Mouse (Mus musculus) midbrain, embryonic 10.5 days (tissue): ENCODE results near the gene Hist1h4f. TPM values are rescaled to one million over a fixed set of nuclear protein-coding genes. Genes with fewer than 3 reads are reported as not detected.

Experiments
- DNase-seq: peaks from one replicate; pipeline ENCODE4 v3.0.0-alpha.2; 2017; ENCODE audit warnings: low spot score
- H3K27ac ChIP-seq: fragments of 300-500 bp; sonication (generic); replicated peaks from 2 replicates; pipeline ENCODE4 v1.5.1; 2016; ENCODE audit warnings: mild to moderate bottlenecking
- H3K27me3 ChIP-seq: fragments of 300-500 bp; sonication (generic); 2 replicates; pipeline ENCODE4 v1.6.1; 2016; ENCODE audit warnings: low read depth, mild to moderate bottlenecking; ENCODE audit not compliant: poor library complexity, severe bottlenecking
- H3K36me3 ChIP-seq: fragments of 300-500 bp; sonication (generic); 2 replicates; pipeline ENCODE4 v1.6.1; 2016; ENCODE audit warnings: mild to moderate bottlenecking, moderate library complexity
- H3K4me1 ChIP-seq: fragments of 300-500 bp; sonication (generic); 2 replicates; pipeline ENCODE4 v1.6.1; 2016
- H3K4me3 ChIP-seq: fragments of 300-500 bp; sonication (generic); 2 replicates; pipeline ENCODE4 v1.5.1; 2016; ENCODE audit warnings: mild to moderate bottlenecking, moderate library complexity
- H3K9me3 ChIP-seq: fragments of 300-500 bp; sonication (generic); replicated peaks from 2 replicates; pipeline ENCODE4 v1.6.1; 2016; ENCODE audit warnings: mild to moderate bottlenecking
- WGBS: fragments of 180-500 bp; shearing (Covaris S2); methylation state at CpG from one replicate; pipeline ENCODE4 v1.1.7; 2016; 5-methylcytosine and 5-hydroxymethylcytosine counted together
- polyA plus RNA-seq: library from polyadenylated mRNA; unstranded; fragments of >200 nt; fragmentation: Nextera tagmentation; extraction: Ambion mirVana; gene quantifications from 2 replicates; pipeline ENCODE4 v1.2.1, GENCODE M21; 2016

The Hist1h4f gene
- polyA plus RNA-seq, 1 experiment from 2014 or later, result 1.7 TPM

- peak overlapping the region; percentile 60 for H3K4me3 ChIP-seq
- under 1% methylated on average over 6 of the region's 6 CpGs for WGBS
- no peaks in the 10 kb centered on the region for H3K36me3 ChIP-seq
- H3K9me3 ChIP-seq, result no peaks in the 10 kb centered on the region
- H3K27me3 ChIP-seq, result no peaks in the 10 kb centered on the region
- H3K27ac ChIP-seq, result no peak overlapping the region
- DNase-seq, result peak; percentile 76
- peaks cover 20% of the 10 kb centered on the region for H3K4me1 ChIP-seq
These were observed 32.6 kb downstream of the Hist1h4f start for GRCm38 (mm10) chr13:23518885-23519284.

DNA sequence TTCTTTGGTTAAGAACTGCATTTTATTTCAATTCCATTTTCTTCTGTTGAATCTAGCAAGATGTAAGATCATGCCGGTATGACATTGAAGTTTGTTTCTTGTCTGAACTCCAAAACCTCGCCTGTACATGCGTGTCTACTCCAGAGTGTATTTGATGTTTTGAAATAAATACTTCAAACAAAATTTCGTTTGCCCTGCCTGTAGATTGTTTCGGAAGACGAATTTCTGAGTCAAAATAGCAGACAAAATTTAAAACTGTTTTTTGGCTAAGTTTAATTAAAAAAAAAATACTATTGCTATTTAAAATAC lies 33.2 kb downstream of the Hist1h4f start:
- H3K9me3 ChIP-seq, result no peaks in the 10 kb centered on the region
- H3K4me1 ChIP-seq, result peaks cover 20% of the 10 kb centered on the region
- H3K36me3 ChIP-seq, result no peaks in the 10 kb centered on the region
- DNase-seq, result no peak
- WGBS, result 1% methylated on average over 6 of the region's 6 CpGs
- H3K27ac ChIP-seq, result no peak overlapping the region
- no peaks in the 10 kb centered on the region for H3K27me3 ChIP-seq
- H3K4me3 ChIP-seq, result peak overlapping the region; percentile 60

DNA sequence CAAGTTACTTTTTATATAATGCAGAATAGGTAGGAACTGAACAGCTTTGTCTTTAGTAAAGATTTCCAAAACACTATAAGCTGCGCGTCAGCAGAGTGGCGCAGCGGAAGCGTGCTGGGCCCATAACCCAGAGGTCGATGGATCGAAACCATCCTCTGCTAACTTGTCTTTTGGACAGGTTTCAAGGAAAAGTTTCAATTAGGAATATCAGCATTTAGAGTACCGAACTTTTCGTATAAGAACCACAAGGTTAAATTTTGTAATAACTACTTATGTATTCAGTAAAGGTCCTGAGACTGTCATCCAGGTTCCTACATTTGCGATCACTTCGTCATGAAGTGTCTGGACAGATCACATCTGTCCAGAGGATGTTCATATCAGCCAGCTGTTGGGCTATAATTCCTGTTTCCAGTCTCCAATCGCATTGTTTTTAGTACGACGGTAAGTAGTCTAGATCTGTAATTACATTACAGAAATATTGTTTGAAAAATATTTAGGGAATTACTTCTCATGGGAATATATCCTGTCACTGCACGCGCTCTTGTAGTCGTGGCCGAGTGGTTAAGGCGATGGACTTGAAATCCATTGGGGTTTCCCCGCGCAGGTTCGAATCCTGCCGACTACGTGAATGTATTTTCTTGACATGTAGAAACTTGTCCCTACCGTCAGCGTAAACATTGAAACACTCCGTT lies 33.7 kb downstream of the Hist1h4f start:
- H3K27ac ChIP-seq, result no peak overlapping the region
- no peaks in the 10 kb centered on the region for H3K27me3 ChIP-seq
- under 1% methylated on average over 27 of the region's 27 CpGs for WGBS
- no peaks in the 10 kb centered on the region for H3K9me3 ChIP-seq
- H3K4me1 ChIP-seq, result peaks cover 20% of the 10 kb centered on the region
- H3K36me3 ChIP-seq, result no peaks in the 10 kb centered on the region
- peak overlapping the region; percentile 60 for H3K4me3 ChIP-seq
- DNase-seq, result peak; percentile 84

- Histone ChIP-seq H3K4me3 (peak overlapping the region; percentile 60), H3K27ac (peak overlapping the region; percentile 23; the same call in 1 of the 2 replicates), H3K9me3 (no peaks in the 10 kb centered on the region), H3K4me1 (peaks cover 18% of the 10 kb centered on the region), H3K36me3 (no peaks in the 10 kb centered on the region), H3K27me3 (no peaks in the 10 kb centered on the region)
- peak; percentile 61 for DNase-seq
- WGBS, result under 1% methylated on average over 19 of the region's 19 CpGs
These were observed 34.4 kb downstream of the Hist1h4f start for GRCm38 (mm10) chr13:23516822-23517602.

DNA sequence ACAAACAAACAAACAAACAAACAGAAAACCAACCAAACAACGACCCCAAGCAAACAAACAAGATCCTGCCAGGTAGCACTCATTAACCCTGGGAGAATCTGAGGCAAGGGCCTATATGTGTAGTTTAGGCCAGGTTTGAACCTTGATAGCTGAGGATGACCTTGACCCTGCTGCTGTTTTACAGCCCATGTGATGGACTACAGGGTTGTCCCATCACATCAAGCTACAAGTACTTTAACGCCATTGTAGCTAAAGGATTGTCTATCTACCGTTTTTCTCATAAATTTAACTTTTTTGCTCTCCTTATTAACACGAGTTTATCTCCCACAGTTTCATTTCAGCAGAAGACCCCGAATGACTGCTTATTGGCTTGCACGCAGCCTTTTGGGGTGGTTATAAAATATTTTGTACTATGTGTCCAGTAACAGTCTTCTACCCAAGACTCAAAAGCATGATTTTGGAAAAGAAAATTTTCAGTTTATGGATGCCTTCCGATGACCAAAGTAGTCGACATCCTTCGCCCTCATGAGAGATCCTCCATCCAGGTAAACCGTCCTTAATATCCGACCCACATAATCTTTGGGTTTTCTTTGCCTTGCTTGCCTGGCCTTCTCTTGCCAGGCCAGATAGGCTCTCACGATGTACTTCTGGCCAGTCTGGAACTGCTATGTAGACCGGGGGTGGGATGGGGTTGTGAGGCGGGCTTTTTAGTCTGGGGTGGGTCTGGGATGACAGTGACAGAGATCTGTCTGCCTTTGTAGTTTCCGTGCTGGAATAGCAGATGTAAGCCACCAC lies 35.4 kb downstream of the Hist1h4f start:
- peaks cover 15% of the 10 kb centered on the region for H3K4me1 ChIP-seq
- no peaks in the 10 kb centered on the region for H3K9me3 ChIP-seq
- WGBS, result 55% methylated on average over 15 of the region's 15 CpGs
- peak overlapping the region; percentile 60 for H3K4me3 ChIP-seq
- 0 out of 2 replicates have a peak overlapping the region, but pooled peaks have one; percentile 35 for H3K27ac ChIP-seq
- no peak for DNase-seq
- H3K27me3 ChIP-seq, result no peaks in the 10 kb centered on the region
- H3K36me3 ChIP-seq, result no peaks in the 10 kb centered on the region

DNA sequence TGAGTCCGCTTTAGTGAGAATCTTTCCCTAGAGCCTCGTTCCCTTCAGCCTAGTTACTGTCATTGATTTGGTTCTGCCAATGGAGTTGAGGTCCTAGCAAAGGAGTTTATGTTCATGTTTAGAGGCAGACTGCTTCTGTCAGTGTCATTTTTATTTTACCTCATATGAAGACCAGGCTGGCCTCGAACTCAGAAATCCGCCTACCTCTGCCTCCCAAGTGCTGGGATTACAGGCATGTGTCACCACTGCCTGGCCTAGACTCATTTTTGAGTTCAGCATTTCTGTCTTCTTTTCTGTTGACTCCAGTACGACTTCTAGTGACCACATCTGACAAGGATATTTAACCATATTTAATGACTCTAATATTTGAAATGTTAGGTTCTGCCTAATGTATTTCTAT lies 36.2 kb downstream of the Hist1h4f start:
- Histone ChIP-seq H3K9me3 (no peaks in the 10 kb centered on the region), H3K36me3 (no peaks in the 10 kb centered on the region), H3K4me3 (0 out of 2 replicates have a peak overlapping the region, but pooled peaks have one; percentile 0), H3K27ac (no peak overlapping the region), H3K4me1 (peaks cover 22% of the 10 kb centered on the region), H3K27me3 (no peaks in the 10 kb centered on the region)
- 66% methylated on average over 5 of the region's 5 CpGs for WGBS
- DNase-seq, result no peak

GRCm38 (mm10) chr13:23513517-23513916 lies 37.9 kb downstream of the Hist1h4f start:
- peaks cover 21% of the 10 kb centered on the region for H3K4me1 ChIP-seq
- H3K4me3 ChIP-seq, result no peak overlapping the region
- no peaks in the 10 kb centered on the region for H3K9me3 ChIP-seq
- no peaks in the 10 kb centered on the region for H3K27me3 ChIP-seq
- no peaks in the 10 kb centered on the region for H3K36me3 ChIP-seq
- H3K27ac ChIP-seq, result no peak overlapping the region
- DNase-seq, result no peak
- WGBS, result 87% methylated on average over 1 of the region's 1 CpGs

GRCm38 (mm10) chr13:23510127-23510526 lies 41.3 kb downstream of the Hist1h4f start:
- no peak for DNase-seq
- no peaks in the 10 kb centered on the region for H3K27me3 ChIP-seq
- H3K9me3 ChIP-seq, result no peaks in the 10 kb centered on the region
- no peaks in the 10 kb centered on the region for H3K36me3 ChIP-seq
- WGBS, result 47% methylated on average over 1 of the region's 1 CpGs
- H3K4me1 ChIP-seq, result peaks cover 34% of the 10 kb centered on the region
- no peak overlapping the region for H3K27ac ChIP-seq
- no peak overlapping the region for H3K4me3 ChIP-seq

- no peaks in the 10 kb centered on the region for H3K27me3 ChIP-seq
- H3K9me3 ChIP-seq, result no peaks in the 10 kb centered on the region
- WGBS, result 10% methylated on average over 14 of the region's 14 CpGs
- H3K4me3 ChIP-seq, result peak overlapping the region; percentile 58
- H3K4me1 ChIP-seq, result peaks cover 50% of the 10 kb centered on the region
- peak; percentile 57 for DNase-seq
- no peak overlapping the region for H3K27ac ChIP-seq
- H3K36me3 ChIP-seq, result no peaks in the 10 kb centered on the region
These were observed 44.5 kb downstream of the Hist1h4f start for GRCm38 (mm10) chr13:23506819-23507515.

DNA sequence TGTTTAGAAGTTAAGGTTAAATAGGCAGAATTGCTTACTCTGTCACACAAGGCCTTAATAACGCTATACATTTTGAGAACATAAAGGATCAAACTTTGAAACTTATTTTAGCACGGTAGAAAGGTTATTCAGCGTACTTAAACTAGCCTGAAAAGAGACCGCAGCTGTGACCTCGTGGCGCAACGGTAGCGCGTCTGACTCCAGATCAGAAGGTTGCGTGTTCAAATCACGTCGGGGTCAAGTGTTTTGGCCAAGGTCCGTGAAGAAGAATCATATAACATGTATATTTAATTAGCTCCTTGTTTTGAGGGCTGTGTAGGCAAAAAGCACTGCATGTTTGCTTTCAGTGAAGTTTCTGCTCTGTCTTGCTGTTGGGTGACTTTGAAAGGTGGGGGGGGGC lies 45.1 kb downstream of the Hist1h4f start:
- H3K27me3 ChIP-seq, result no peaks in the 10 kb centered on the region
- H3K4me3 ChIP-seq, result peak overlapping the region; percentile 58
- H3K9me3 ChIP-seq, result no peaks in the 10 kb centered on the region
- WGBS, result under 1% methylated on average over 13 of the region's 13 CpGs
- peaks cover 56% of the 10 kb centered on the region for H3K4me1 ChIP-seq
- DNase-seq, result peak; percentile 75
- no peaks in the 10 kb centered on the region for H3K36me3 ChIP-seq
- peak overlapping the region; percentile 75 for H3K27ac ChIP-seq

DNA sequence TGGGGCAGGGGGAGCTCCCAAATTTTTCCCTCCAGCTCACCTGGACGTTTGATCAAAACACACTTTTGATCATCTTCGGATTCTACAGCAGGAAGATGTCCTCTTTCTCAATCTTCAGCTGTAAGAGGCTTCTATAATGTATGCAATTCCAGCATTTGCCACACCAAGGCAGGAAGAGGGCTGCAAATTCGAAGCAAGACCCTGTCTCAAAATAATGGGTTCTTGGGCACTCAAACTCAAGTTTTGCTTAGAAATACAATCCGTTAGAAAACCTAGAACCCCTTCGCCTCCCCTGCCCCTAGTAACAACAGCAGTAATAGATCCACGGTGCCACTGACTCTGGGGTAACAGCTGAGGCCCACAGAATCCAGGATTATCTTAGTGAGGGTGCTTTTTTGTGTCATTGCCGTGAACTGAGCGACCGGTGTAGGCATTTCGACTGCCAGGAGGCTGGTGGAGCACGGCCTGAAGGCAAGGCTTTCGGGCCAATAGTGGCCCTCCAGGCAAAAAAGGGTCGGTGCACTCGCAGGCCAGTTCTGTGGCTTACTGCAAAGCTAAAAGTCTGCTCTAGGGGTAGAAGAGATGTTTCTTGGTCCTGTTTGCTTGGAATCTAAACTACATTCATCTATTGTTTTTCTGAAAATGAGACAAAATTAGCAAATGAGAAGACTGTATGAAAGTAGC lies 45.6 kb downstream of the Hist1h4f start:
- Histone ChIP-seq H3K27me3 (no peaks in the 10 kb centered on the region), H3K9me3 (no peaks in the 10 kb centered on the region), H3K36me3 (no peaks in the 10 kb centered on the region), H3K4me3 (peak overlapping the region; percentile 58), H3K4me1 (peaks cover 54% of the 10 kb centered on the region), H3K27ac (peak overlapping the region; percentile 75)
- WGBS, result 2% methylated on average over 14 of the region's 14 CpGs
- DNase-seq, result peak; percentile 59

GRCm38 (mm10) chr13:23503797-23504196 lies 47.7 kb downstream of the Hist1h4f start:
- H3K4me3 ChIP-seq, result peak overlapping the region; percentile 32
- DNase-seq, result peak; percentile 59
- no peak overlapping the region for H3K27ac ChIP-seq
- H3K9me3 ChIP-seq, result no peaks in the 10 kb centered on the region
- H3K4me1 ChIP-seq, result peaks cover 52% of the 10 kb centered on the region
- no peaks in the 10 kb centered on the region for H3K27me3 ChIP-seq
- WGBS, result under 1% methylated on average over 9 of the region's 9 CpGs
- no peaks in the 10 kb centered on the region for H3K36me3 ChIP-seq
